Mouse (Mus musculus) spleen, adult 2 months (tissue): Measurements from ENCODE around the gene Epn1. TPM values are rescaled to one million over a fixed set of nuclear protein-coding genes. Genes with fewer than 3 reads are reported as not detected.

Source experiments
- DNase-seq, 2 experiments: peaks; one replicate each; pipeline versions ENCODE4 v3.0.0 to v3.0.0-alpha.2; 2012 to 2021; ENCODE audit warnings: low spot score in 2 of 2, low read depth in 1 of 2
- H3K27ac ChIP-seq: fragments of 200-500 bp; 2 replicates; pipeline ENCODE4 v1.5.1; 2012; ENCODE audit warnings: low read length, inconsistent platforms; ENCODE audit not compliant: insufficient read depth
- H3K27me3 ChIP-seq: fragments of 200-500 bp; 2 replicates; pipeline ENCODE4 v1.6.1; 2012; ENCODE audit warnings: mild to moderate bottlenecking, moderate library complexity, low read length, inconsistent platforms; ENCODE audit not compliant: control insufficient read depth, insufficient read depth
- H3K36me3 ChIP-seq: fragments of 200-500 bp; 2 replicates; pipeline ENCODE4 v1.6.1; 2012; ENCODE audit warnings: mild to moderate bottlenecking, low read length, inconsistent platforms; ENCODE audit not compliant: control insufficient read depth, insufficient read depth
- H3K4me1 ChIP-seq: fragments of 200-500 bp; 2 replicates; pipeline ENCODE4 v1.6.1; 2011; ENCODE audit warnings: inconsistent platforms; ENCODE audit not compliant: control insufficient read depth, insufficient read depth, insufficient read length
- H3K4me3 ChIP-seq: fragments of 200-500 bp; 2 replicates; pipeline ENCODE4 v1.5.1; 2011; ENCODE audit warnings: mild to moderate bottlenecking, inconsistent platforms; ENCODE audit not compliant: insufficient read depth, insufficient read length; ENCODE audit errors: extremely low read depth
- CTCF ChIP-seq: fragments of 200-500 bp; IDR thresholded peaks from 2 replicates; pipeline ENCODE4 v1.5.1; 2011; ENCODE audit warnings: mild to moderate bottlenecking, inconsistent platforms; ENCODE audit not compliant: insufficient read depth, insufficient read length, insufficient replicate concordance; ENCODE audit errors: extremely low read depth
- POLR2A ChIP-seq: fragments of 200-500 bp; IDR thresholded peaks from 2 replicates; pipeline ENCODE4 v1.6.1; 2011; ENCODE audit warnings: low read depth, low read length, inconsistent platforms
- WGBS: fragments of 180-500 bp; shearing (Covaris S2); methylation state at CpG from one replicate; pipeline ENCODE4 v1.1.7; 2018; 5-methylcytosine and 5-hydroxymethylcytosine counted together
- polyA plus RNA-seq: library from polyadenylated mRNA; depleted of rRNA; stranded (reverse); fragments of >200 nt; gene quantifications from 2 replicates; pipeline ENCODE4 v1.2.3, GENCODE M21; 2012

Gene Epn1
- polyA plus RNA-seq, 1 experiment: 196 TPM

GRCm38 (mm10) chr7:5081241-5081640 is 1.2 kb downstream of the Epn1 start:
- Histone ChIP-seq H3K4me3 (peak overlapping the region; percentile 25), H3K4me1 (peaks cover 23% of the 10 kb centered on the region; the same call in 1 of the 2 replicates), H3K27ac (no peak overlapping the region), H3K36me3 (peaks cover 20% of the 10 kb centered on the region), H3K27me3 (no peaks in the 10 kb centered on the region)
- TF ChIP-seq CTCF (no peak), POLR2A (no peak)
- 51% methylated on average over 6 of the region's 6 CpGs for WGBS
- DNase-seq: no peak

GRCm38 (mm10) chr7:5081939-5082338 is 1.9 kb downstream of the Epn1 start:
- no peak overlapping the region for H3K4me3 ChIP-seq
- TF ChIP-seq CTCF (no peak), POLR2A (no peak)
- WGBS: 95% methylated on average over 2 of the region's 2 CpGs
- peaks cover 23% of the 10 kb centered on the region; the same call in 1 of the 2 replicates for H3K4me1 ChIP-seq
- no peaks in the 10 kb centered on the region for H3K27me3 ChIP-seq
- no peak for DNase-seq
- H3K27ac ChIP-seq: peak overlapping the region; percentile 63; the same call in 1 of the 2 replicates
- H3K36me3 ChIP-seq: peaks cover 13% of the 10 kb centered on the region

- peak; percentile 55 to 67 for DNase-seq
- WGBS: 58% methylated on average over 18 of the region's 18 CpGs
- no peaks in the 10 kb centered on the region for H3K27me3 ChIP-seq
- peak overlapping the region; percentile 22 for H3K4me3 ChIP-seq
- H3K36me3 ChIP-seq: peaks cover 8% of the 10 kb centered on the region; the same call in 1 of the 2 replicates
- H3K4me1 ChIP-seq: peaks cover 23% of the 10 kb centered on the region; the same call in 1 of the 2 replicates
- TF ChIP-seq CTCF (no peak), POLR2A (no peak)
- peak overlapping the region; percentile 73 for H3K27ac ChIP-seq
Measured at GRCm38 (mm10) chr7:5083325-5084105, 3.5 kb downstream of the Epn1 start.

GRCm38 (mm10) chr7:5085512-5085911 is 5.5 kb downstream of the Epn1 start:
- H3K4me3 ChIP-seq: no peak overlapping the region
- H3K36me3 ChIP-seq: peaks cover 13% of the 10 kb centered on the region
- no peak overlapping the region for H3K27ac ChIP-seq
- H3K27me3 ChIP-seq: no peaks in the 10 kb centered on the region
- WGBS: 95% methylated on average over 1 of the region's 1 CpGs
- TF ChIP-seq CTCF (no peak), POLR2A (no peak)
- peaks cover 23% of the 10 kb centered on the region; the same call in 1 of the 2 replicates for H3K4me1 ChIP-seq
- no peak for DNase-seq

- TF ChIP-seq POLR2A: no peak
- no peak for TF ChIP-seq CTCF
- WGBS: 76% methylated on average over 5 of the region's 5 CpGs
- H3K4me1 ChIP-seq: peaks cover 16% of the 10 kb centered on the region; the same call in 1 of the 2 replicates
- no peaks in the 10 kb centered on the region for H3K27me3 ChIP-seq
- no peak for DNase-seq
- H3K27ac ChIP-seq: no peak overlapping the region
- H3K36me3 ChIP-seq: peaks cover 23% of the 10 kb centered on the region
- H3K4me3 ChIP-seq: no peak overlapping the region
Measured at GRCm38 (mm10) chr7:5086921-5087440, 6.9 kb downstream of the Epn1 start.

GRCm38 (mm10) chr7:5087886-5088285 is 7.9 kb downstream of the Epn1 start:
- Histone ChIP-seq H3K4me1 (peaks cover 9% of the 10 kb centered on the region; the same call in 1 of the 2 replicates), H3K36me3 (peaks cover 33% of the 10 kb centered on the region), H3K27me3 (no peaks in the 10 kb centered on the region), H3K27ac (no peak overlapping the region), H3K4me3 (no peak overlapping the region)
- TF ChIP-seq POLR2A (no peak), CTCF (no peak)
- WGBS: 69% methylated on average over 4 of the region's 4 CpGs
- no peak for DNase-seq
